8 mouse cellular contexts compared by ENCODE assay signal in the genomic region with DNA sequence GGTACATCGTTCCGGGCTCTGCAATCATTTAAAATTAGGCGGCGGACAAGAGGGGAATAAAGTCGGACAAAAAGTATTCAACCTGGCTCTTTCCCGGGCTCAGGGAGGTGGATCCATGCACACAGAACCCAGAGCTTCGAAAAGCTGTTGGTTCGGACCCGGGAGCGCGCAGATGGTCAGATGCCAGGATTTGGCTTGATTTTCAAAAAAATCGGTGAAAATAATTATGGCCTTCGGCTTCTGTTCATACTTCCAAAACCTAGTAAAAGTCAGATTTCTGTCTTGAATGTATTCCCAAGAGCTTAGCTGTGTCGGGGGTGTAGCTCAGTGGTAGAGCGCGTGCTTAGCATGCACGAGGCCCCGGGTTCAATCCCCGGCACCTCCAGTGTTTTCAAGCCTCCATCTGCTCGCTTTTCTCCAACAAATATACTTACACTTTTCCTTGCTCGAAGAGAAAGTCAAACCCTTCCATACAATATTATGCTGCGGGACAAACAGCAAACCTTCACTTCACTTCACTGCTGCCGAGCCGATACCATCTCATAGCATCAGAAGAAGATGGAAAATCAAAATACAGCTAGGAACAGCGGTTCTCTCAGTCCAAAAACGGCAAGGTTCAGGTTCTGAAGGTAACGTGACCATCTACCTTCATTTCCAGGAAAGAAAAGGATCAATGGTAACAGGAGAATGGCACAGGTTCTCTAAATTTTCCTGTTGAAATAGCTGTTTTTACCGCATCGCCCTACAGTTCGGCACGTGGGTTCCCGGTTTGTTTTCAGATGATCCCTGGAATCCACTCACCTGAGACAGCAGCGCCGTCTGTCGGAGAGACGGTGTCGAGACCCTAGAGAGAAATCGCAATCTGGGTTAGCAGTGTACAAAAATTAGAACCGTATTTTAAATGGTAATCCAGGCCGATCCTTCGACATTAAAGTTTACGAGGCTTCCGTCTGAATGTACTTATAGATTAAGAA. TPM values are rescaled to one million over a fixed set of nuclear protein-coding genes. Genes with fewer than 3 reads are reported as not detected.
DNase-seq lines count a peak whose midpoint lies in the region; ATAC-seq lines count a peak whose summit lies in the region.

No protein-coding gene starts in this region.

- peak; percentile 89 for ATAC-seq in hindbrain, embryonic 12.5 days (ENCODE audit: low FRiP score)

- peak; percentile 87 for DNase-seq in NIH3T3 (ENCODE audit: low read depth)
- DNase-seq in cerebellum, postnatal 10 days, result peak; percentile 91
- DNase-seq in frontal cortex, postnatal 10 days (ENCODE audit: low spot score in 2 of 2), result peak; percentile 52 to 81
- peak; percentile 83 to 90 for DNase-seq in layer of hippocampus, postnatal 14 days (ENCODE audit: low spot score in 2 of 2)
- peak; percentile 76 for DNase-seq in lung, postnatal 10 days
- DNase-seq in ovary, postnatal 14 days (ENCODE audit: low spot score), result peak; percentile 70
- peak; percentile 63 to 83 for DNase-seq in thymus, postnatal 10 days (ENCODE audit: low spot score in 2 of 2)

- H3K4me3 ChIP-seq in hindbrain, embryonic 12.5 days, result peak overlapping the region; percentile 42

- under 1% methylated on average over 43 of the region's 43 CpGs for WGBS in hindbrain, embryonic 12.5 days

- no peak overlapping the region for H3K27ac ChIP-seq in hindbrain, embryonic 12.5 days

- no peaks in the 10 kb centered on the region for H3K4me1 ChIP-seq in hindbrain, embryonic 12.5 days

- peak overlapping the region; percentile 60 for H3K4me2 ChIP-seq in hindbrain, embryonic 12.5 days (replicated peaks)

- H3K36me3 ChIP-seq in hindbrain, embryonic 12.5 days, result no peaks in the 10 kb centered on the region

- peaks cover 7% of the 10 kb centered on the region; the same call in 1 of the 2 replicates for H3K27me3 ChIP-seq in hindbrain, embryonic 12.5 days

- H3K9me3 ChIP-seq in hindbrain, embryonic 12.5 days (replicated peaks), result no peaks in the 10 kb centered on the region

- peak overlapping the region; percentile 38 for H3K9ac ChIP-seq in hindbrain, embryonic 12.5 days

RNA-seq across cellular contexts. Expression of a gene that starts 54.8 kb away (rescaled TPM):
- 127 and 130 TPM in 2 replicates for polyA plus RNA-seq in hindbrain, embryonic 12.5 days (2016; fragmentation: Nextera tagmentation; extraction: Ambion mirVana)
- 10 to 100 TPM; 35.5 to 40.3 TPM for total RNA-seq in layer of hippocampus, postnatal 14 days (2021)

RNA-seq across cellular contexts. Expression of a gene that starts 58.5 kb away (rescaled TPM):
- polyA plus RNA-seq in hindbrain, embryonic 12.5 days (2016; fragmentation: Nextera tagmentation; extraction: Ambion mirVana), result not detected in 2 replicates
- total RNA-seq in layer of hippocampus, postnatal 14 days (2021), result not detected
